Mouse (Mus musculus): ENCODE results near the gene Abhd2. TPM values are rescaled to one million over a fixed set of nuclear protein-coding genes. Genes with fewer than 3 reads are reported as not detected.

Abhd2 gene
- polyA plus RNA-seq, 1 experiment from 2014 or later = 13.9 TPM

DNA sequence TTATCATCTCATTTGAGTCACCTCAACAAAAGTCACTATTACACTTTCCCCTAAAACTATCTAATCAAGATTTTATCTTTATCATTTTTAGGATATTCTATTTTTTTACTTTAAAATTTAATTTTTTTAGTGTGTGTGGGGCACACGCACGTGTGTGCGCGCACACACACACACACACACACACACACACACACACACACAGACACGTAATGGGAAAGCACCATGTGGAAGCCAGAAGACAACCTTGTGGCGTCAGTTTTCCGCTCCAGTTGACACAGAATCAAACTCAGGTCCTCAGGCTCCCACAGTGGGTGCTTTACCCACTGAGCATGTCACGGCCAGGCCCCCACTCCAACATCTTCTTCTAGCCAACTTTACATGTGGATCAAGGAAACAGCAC is 4.1 kb upstream of the Abhd2 start:
- H3K27me3 ChIP-seq = no peaks in the 10 kb centered on the region
- H3K9ac ChIP-seq = no peak overlapping the region
- H3K27ac ChIP-seq = no peak overlapping the region
- H3K4me1 ChIP-seq = peaks cover 8% of the 10 kb centered on the region
- H3K4me2 ChIP-seq = no peak overlapping the region
- no peaks in the 10 kb centered on the region for H3K36me3 ChIP-seq
- WGBS = 86% methylated on average over 8 of the region's 8 CpGs
- H3K4me3 ChIP-seq = no peak overlapping the region
- ATAC-seq (ENCODE audit: insufficient number of reproducible peaks, insufficient read depth, low FRiP score, low TSS enrichment, low read depth) = no peak
- H3K9me3 ChIP-seq = no peaks in the 10 kb centered on the region

DNA sequence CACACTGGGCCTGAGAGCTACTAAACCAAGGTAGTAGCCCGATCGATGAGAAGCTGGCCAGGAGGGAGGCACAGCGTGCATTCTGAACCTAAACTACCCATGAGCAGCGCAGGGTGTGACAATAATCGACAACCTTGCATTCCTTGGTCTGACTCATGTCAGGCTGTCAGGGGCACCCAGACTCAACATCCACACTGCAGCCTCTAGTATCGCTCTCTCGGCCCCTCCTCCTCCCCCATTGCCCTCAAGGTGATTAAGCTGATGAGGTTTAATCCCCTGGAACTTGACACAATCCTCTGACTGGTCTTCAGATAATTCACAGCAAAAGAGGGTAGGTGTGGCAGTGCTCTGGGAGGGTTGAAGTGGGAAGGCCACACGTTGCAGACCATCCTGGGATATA is 3.6 kb upstream of the Abhd2 start:
- 43% methylated on average over 8 of the region's 8 CpGs for WGBS
- no peaks in the 10 kb centered on the region for H3K36me3 ChIP-seq
- H3K4me3 ChIP-seq = no peak overlapping the region
- H3K4me1 ChIP-seq = peaks cover 13% of the 10 kb centered on the region
- no peaks in the 10 kb centered on the region for H3K27me3 ChIP-seq
- H3K4me2 ChIP-seq = no peak overlapping the region
- H3K27ac ChIP-seq = no peak overlapping the region
- no peak overlapping the region for H3K9ac ChIP-seq
- ATAC-seq (ENCODE audit: insufficient number of reproducible peaks, insufficient read depth, low FRiP score, low TSS enrichment, low read depth) = no peak
- no peaks in the 10 kb centered on the region for H3K9me3 ChIP-seq

DNA sequence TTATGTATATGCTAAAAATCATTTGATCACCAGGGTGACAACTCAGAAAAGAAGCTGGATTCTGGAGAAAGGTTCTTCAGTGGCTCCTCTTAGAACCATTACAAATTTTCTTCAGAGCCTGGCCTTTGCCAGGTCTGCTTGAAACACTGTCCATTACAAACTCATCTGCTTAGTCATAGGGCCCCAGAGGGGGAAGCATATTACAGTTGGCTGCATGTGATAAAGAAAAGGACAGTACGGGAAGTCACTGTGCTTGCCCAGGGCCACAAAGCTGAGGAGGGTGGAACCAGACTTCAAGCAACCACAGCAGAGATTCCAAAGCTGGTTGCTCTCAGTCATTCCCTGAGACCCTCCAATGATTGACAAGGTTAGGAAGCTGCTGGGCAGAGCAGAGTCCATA is 3.1 kb upstream of the Abhd2 start:
- 66% methylated on average over 1 of the region's 1 CpGs for WGBS
- Histone ChIP-seq H3K4me3 (no peak overlapping the region), H3K27me3 (no peaks in the 10 kb centered on the region), H3K4me1 (peaks cover 18% of the 10 kb centered on the region), H3K27ac (no peak overlapping the region), H3K36me3 (no peaks in the 10 kb centered on the region), H3K4me2 (no peak overlapping the region), H3K9ac (no peak overlapping the region), H3K9me3 (no peaks in the 10 kb centered on the region)
- ATAC-seq (ENCODE audit: insufficient number of reproducible peaks, insufficient read depth, low FRiP score, low TSS enrichment, low read depth) = no peak

DNA sequence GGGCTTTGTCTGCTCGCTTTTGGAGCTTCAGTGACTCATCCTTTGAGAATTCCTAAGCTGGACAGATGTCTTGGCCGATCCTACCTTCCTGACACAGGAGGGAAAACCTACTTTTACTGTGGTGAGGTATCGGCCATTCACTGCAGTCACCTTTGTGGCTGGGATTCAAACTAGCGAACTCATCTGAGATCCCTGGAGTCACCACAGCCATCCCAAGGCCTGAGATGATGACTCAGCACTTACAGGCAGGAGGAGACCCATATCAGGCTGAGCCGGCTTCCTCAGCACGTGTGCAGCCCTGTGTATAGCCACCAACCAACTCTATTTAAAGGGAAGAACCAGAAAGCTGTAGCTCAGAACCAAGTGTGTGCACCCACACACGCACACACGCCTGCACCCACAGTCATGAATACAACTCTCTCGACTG is 2.0 kb upstream of the Abhd2 start:
- Histone ChIP-seq H3K27ac (no peak overlapping the region), H3K9me3 (no peaks in the 10 kb centered on the region), H3K4me2 (no peak overlapping the region), H3K9ac (no peak overlapping the region), H3K27me3 (no peaks in the 10 kb centered on the region), H3K36me3 (no peaks in the 10 kb centered on the region), H3K4me1 (peaks cover 29% of the 10 kb centered on the region), H3K4me3 (no peak overlapping the region)
- ATAC-seq (ENCODE audit: insufficient number of reproducible peaks, insufficient read depth, low FRiP score, low TSS enrichment, low read depth) = no peak
- WGBS = 81% methylated on average over 9 of the region's 9 CpGs

DNA sequence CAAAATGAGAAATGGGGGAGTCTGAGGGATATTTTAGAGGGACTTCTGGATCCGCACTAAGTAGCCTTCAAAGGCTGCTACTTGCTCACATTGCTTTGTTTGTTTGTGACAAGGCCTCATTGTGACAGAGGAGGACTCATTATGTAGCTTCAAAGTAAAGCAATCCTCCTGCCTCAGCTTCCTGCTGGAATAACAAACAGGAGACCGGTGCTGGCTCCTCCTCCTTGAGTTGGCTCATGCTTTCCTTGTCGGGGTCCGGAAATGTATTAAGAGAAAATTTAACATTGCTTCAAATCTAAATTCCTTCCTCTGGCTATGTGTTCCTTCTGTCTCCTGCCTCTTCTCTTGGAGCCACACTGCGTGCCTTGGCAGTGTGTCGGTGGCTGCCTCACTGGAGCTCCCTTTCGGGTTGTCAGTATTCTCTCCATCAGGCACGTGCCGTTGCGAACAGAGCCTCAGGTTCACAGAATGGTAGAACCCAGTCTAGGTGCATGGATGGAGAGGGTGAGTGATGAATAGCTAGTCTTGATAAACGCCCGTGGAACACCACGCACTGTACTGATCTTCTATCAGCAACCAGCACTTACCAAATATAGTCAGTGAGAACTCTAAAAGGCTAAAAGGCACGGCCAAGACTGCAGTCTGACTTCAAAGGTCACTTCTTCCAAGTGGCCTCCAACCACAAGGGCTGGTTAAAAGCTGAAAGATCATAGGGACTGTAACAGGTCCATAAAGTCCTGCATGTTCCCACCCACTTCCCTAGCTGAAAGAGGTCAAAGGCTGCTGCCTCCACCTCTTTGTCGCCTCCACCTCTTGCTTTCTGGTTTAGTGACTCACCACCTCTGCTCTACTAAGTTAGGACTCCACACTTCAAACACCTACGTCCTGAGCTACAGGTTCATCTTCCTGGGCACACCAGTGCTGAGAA is 874 bp upstream of the Abhd2 start:
- Histone ChIP-seq H3K36me3 (no peaks in the 10 kb centered on the region), H3K27ac (peak overlapping the region; percentile 11; the same call in 1 of the 2 replicates), H3K4me2 (peak overlapping the region; percentile 71), H3K9ac (peak overlapping the region; percentile 37; the same call in 1 of the 2 replicates), H3K9me3 (no peaks in the 10 kb centered on the region), H3K27me3 (no peaks in the 10 kb centered on the region), H3K4me1 (peaks cover 35% of the 10 kb centered on the region), H3K4me3 (peak overlapping the region; percentile 84)
- WGBS = 83% methylated on average over 16 of the region's 16 CpGs
- no peak; the same call in 1 of the 2 replicates for ATAC-seq (ENCODE audit: insufficient number of reproducible peaks, insufficient read depth, low FRiP score, low TSS enrichment, low read depth)

DNA sequence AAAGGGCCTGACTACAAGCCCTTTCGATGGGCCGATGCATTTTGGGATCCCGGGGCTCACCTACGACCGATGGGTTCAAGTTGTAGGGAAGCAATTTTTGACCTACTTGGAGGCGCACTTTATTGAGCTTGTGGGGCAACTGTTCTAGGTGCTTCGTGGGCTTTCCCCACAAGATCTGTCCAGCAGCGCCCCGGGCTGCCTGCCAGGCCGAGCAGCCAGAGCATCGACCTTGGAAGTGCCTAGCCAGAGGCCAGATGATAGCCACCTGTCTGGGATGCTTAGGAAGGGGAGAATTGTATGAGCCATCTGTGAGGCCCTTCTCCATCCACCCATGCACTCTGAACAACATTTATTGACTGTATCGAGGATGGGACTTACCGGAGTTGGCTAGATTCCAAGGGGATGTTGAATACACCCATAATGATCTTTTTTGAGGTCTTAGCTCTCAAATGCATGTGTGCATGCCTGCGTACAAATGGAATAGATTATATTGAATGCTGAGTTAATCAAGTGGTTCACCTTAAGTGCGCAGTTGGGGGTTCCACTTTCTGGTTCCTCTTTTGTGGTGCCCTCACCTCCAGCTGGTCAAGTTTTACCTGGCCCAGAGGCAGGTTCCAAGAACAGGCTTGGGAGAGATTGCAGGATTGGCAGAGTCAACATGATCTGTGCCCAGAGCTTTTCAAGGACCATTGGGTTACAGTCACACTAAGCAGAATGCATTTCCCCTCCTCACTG is 906 bp downstream of the Abhd2 start:
- Histone ChIP-seq H3K36me3 (no peaks in the 10 kb centered on the region), H3K9me3 (no peaks in the 10 kb centered on the region), H3K4me2 (peak overlapping the region; percentile 90), H3K27ac (peak overlapping the region; percentile 69), H3K4me3 (peak overlapping the region; percentile 84), H3K9ac (peak overlapping the region; percentile 89), H3K27me3 (no peaks in the 10 kb centered on the region), H3K4me1 (peaks cover 41% of the 10 kb centered on the region)
- no peak for ATAC-seq (ENCODE audit: insufficient number of reproducible peaks, insufficient read depth, low FRiP score, low TSS enrichment, low read depth)
- 11% methylated on average over 15 of the region's 15 CpGs for WGBS

DNA sequence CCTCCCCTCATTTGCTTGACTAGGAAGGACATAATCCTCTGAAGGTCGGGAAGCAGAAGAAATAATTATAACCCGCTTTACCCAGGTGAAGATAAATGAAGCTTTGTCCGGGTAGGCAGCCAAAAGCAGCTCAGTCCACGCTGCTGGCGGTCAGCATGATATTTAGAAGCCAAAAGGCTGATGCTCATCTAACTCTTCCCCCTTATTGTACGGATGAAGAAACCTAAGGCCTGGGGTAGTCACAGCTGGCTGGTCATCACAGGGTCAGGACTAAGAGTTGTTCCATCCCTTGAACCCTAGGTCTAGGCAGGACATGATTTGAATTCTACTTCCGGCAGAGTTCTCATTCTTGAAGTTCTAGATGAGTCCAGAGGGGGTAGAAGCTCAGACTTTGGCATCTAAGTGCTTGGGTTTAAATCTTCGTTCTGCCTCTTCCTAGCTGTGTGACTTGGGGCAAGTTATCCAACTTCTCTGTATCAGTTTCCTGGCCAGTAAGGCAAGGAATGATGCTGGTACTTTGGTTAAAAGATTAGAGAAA is 1.5 kb downstream of the Abhd2 start:
- 83% methylated on average over 8 of the region's 8 CpGs for WGBS
- peak overlapping the region; percentile 84 for H3K4me3 ChIP-seq
- no peak for ATAC-seq (ENCODE audit: insufficient number of reproducible peaks, insufficient read depth, low FRiP score, low TSS enrichment, low read depth)
- peaks cover 47% of the 10 kb centered on the region for H3K4me1 ChIP-seq
- H3K36me3 ChIP-seq = no peaks in the 10 kb centered on the region
- H3K27ac ChIP-seq = no peak overlapping the region
- H3K4me2 ChIP-seq = peak overlapping the region; percentile 90
- H3K9me3 ChIP-seq = no peaks in the 10 kb centered on the region
- no peaks in the 10 kb centered on the region for H3K27me3 ChIP-seq
- peak overlapping the region; percentile 89 for H3K9ac ChIP-seq

DNA sequence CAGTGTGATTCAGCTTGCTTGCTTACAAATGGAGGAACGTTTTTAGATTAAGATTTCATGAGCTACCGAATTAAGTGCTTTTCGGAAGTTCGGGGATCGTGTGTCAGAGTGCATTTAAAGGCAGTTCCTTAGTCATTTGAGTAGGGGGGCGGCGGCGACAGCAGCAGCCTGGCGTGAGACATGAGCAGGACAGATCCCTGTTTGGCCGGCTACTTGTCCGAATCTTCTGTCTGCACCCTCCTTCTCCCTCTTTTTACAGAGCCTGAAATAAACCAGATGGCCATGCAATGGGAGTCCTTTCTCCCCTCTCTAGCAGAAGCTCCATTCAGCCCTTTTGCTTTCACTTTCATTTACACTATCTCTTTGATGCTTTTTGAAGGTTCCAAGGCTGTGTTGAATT is 2.3 kb downstream of the Abhd2 start:
- H3K9ac ChIP-seq = peak overlapping the region; percentile 64
- H3K27me3 ChIP-seq = no peaks in the 10 kb centered on the region
- no peaks in the 10 kb centered on the region for H3K9me3 ChIP-seq
- 23% methylated on average over 11 of the region's 11 CpGs for WGBS
- H3K4me2 ChIP-seq = peak overlapping the region; percentile 90
- H3K4me3 ChIP-seq = peak overlapping the region; percentile 84
- peaks cover 51% of the 10 kb centered on the region for H3K4me1 ChIP-seq
- no peak for ATAC-seq (ENCODE audit: insufficient number of reproducible peaks, insufficient read depth, low FRiP score, low TSS enrichment, low read depth)
- no peaks in the 10 kb centered on the region for H3K36me3 ChIP-seq
- peak overlapping the region; percentile 17; the same call in 1 of the 2 replicates for H3K27ac ChIP-seq

DNA sequence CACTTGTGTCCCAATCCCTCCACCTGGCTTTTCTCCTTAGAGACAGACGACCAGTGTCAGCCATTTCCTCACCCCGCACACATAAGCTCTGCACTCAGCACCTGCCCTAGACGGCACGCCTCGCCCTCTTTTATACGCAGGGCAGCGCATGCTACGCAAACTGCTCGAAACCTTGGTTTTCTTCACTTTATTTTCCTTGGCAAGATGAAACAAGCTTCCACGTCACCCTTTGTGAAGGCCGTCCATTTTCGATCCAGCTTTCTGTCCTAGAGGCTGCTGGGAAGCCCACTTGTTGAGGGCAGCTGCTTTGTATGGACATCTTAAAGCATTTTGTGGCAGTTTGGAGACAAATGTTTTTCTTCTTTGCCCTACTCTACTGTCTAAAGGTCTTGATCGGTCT is 5.4 kb downstream of the Abhd2 start:
- WGBS = 80% methylated on average over 13 of the region's 13 CpGs
- Histone ChIP-seq H3K27ac (0 out of 2 replicates have a peak overlapping the region, but pooled peaks have one; percentile 23), H3K9ac (no peak overlapping the region), H3K27me3 (no peaks in the 10 kb centered on the region), H3K4me1 (peaks cover 66% of the 10 kb centered on the region), H3K4me3 (no peak overlapping the region), H3K36me3 (no peaks in the 10 kb centered on the region), H3K9me3 (no peaks in the 10 kb centered on the region), H3K4me2 (no peak overlapping the region)
- no peak for ATAC-seq (ENCODE audit: insufficient number of reproducible peaks, insufficient read depth, low FRiP score, low TSS enrichment, low read depth)

DNA sequence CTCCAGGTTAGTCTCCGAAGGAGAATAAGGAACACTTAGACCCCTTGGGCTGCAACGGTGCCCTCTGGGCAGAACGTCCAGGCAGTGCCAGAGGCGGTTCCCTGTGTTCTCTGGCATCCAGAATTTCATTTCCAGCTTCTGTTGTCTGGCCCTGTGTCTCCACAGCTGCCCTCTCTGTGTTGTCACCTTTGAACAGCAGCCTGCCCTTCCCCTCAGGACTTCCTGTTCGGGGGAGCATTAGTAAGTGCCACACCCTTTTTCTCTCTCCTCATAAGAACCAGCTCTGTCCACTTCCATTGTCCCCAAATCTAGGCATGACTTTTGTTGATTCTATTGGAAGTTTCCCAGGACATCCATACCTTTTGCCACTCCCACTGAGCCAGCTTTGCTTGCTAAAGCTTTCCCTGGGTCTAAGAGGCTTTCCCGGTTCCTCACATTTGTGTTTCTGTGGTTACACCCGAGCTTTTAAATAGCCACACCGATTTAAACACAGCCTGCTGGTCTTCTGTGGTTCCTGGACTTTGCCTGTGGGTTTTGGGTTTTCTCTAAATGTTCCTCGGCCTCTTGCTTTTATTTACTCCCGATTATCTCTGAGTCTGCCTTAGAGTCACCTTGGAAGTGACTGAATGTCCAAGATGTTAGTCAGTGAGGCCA is 6.5 kb downstream of the Abhd2 start:
- no peak overlapping the region for H3K27ac ChIP-seq
- WGBS = 60% methylated on average over 10 of the region's 10 CpGs
- H3K27me3 ChIP-seq = no peaks in the 10 kb centered on the region
- H3K4me2 ChIP-seq = no peak overlapping the region
- H3K4me1 ChIP-seq = peaks cover 58% of the 10 kb centered on the region
- H3K4me3 ChIP-seq = no peak overlapping the region
- no peak for ATAC-seq (ENCODE audit: insufficient number of reproducible peaks, insufficient read depth, low FRiP score, low TSS enrichment, low read depth)
- H3K36me3 ChIP-seq = no peaks in the 10 kb centered on the region
- H3K9ac ChIP-seq = peak overlapping the region; percentile 41; the same call in 1 of the 2 replicates
- H3K9me3 ChIP-seq = no peaks in the 10 kb centered on the region

All from embryonic facial prominence, embryonic 13.5 days (tissue).